Mouse (Mus musculus): ENCODE measurements around the gene Xpo4. TPM values are rescaled to one million over a fixed set of nuclear protein-coding genes. Genes with fewer than 3 reads are reported as not detected.

Gene Xpo4
- total RNA-seq, 2 experiments from 2014 or later, result 13.1 to 26.1 TPM

Other genes starting within 250 kb of the Xpo4 start
- 0.58 and 2.7 TPM in 2 replicates for gene Ift88, start 241.4 kb downstream of the Xpo4 start, total RNA-seq (2015; ENCODE audit: low replicate concordance)
- gene Ift88, start 241.4 kb downstream of the Xpo4 start, total RNA-seq (2017; ENCODE audit: low replicate concordance), result 2.9 TPM in 1 of 2 replicates, not detected in the other
- not detected in 2 replicates for gene Il17d, start 140.7 kb downstream of the Xpo4 start, total RNA-seq (2015; ENCODE audit: low replicate concordance)
- not detected in 2 replicates for gene Il17d, start 140.7 kb downstream of the Xpo4 start, total RNA-seq (2017; ENCODE audit: low replicate concordance)
- gene Eef1akmt1, start 93.8 kb downstream of the Xpo4 start, total RNA-seq (2015; ENCODE audit: low replicate concordance), result 4.6 and 8.5 TPM in 2 replicates
- gene Eef1akmt1, start 93.8 kb downstream of the Xpo4 start, total RNA-seq (2017; ENCODE audit: low replicate concordance), result 3.2 and 7.7 TPM in 2 replicates
- not detected in 2 replicates for gene Gm49361, start 80.7 kb upstream of the Xpo4 start, total RNA-seq (2015; ENCODE audit: low replicate concordance)
- not detected in 2 replicates for gene Gm49361, start 80.7 kb upstream of the Xpo4 start, total RNA-seq (2017; ENCODE audit: low replicate concordance)
- 6.3 and 7.9 TPM in 2 replicates for gene Lats2, start 93.0 kb upstream of the Xpo4 start, total RNA-seq (2015; ENCODE audit: low replicate concordance)
- gene Lats2, start 93.0 kb upstream of the Xpo4 start, total RNA-seq (2017; ENCODE audit: low replicate concordance), result 9.9 and 16.0 TPM in 2 replicates
- gene Sap18, start 132.8 kb upstream of the Xpo4 start, total RNA-seq (2015; ENCODE audit: low replicate concordance), result 35.7 and 47.8 TPM in 2 replicates
- 4.3 and 16.0 TPM in 2 replicates for gene Sap18, start 132.8 kb upstream of the Xpo4 start, total RNA-seq (2017; ENCODE audit: low replicate concordance)
- 10.4 and 16.7 TPM in 2 replicates for gene Ska3, start 160.8 kb upstream of the Xpo4 start, total RNA-seq (2015; ENCODE audit: low replicate concordance)
- 8.9 and 16.1 TPM in 2 replicates for gene Ska3, start 160.8 kb upstream of the Xpo4 start, total RNA-seq (2017; ENCODE audit: low replicate concordance)
- 4.0 and 15.5 TPM in 2 replicates for gene Mrpl57, start 160.8 kb upstream of the Xpo4 start, total RNA-seq (2015; ENCODE audit: low replicate concordance)
- 5.3 and 10.4 TPM in 2 replicates for gene Mrpl57, start 160.8 kb upstream of the Xpo4 start, total RNA-seq (2017; ENCODE audit: low replicate concordance)
- gene Zdhhc20, start 224.8 kb upstream of the Xpo4 start, total RNA-seq (2015; ENCODE audit: low replicate concordance), result 11.3 and 12.5 TPM in 2 replicates
- gene Zdhhc20, start 224.8 kb upstream of the Xpo4 start, total RNA-seq (2017; ENCODE audit: low replicate concordance), result 8.6 and 10.7 TPM in 2 replicates

All from erythroblast, adult 5-6 weeks (primary cell).